Mouse (Mus musculus) neutrophil, adult 59 days (primary cell): ENCODE results near the gene Olfr1133. TPM values are rescaled to one million over a fixed set of nuclear protein-coding genes. Genes with fewer than 3 reads are reported as not detected.

ENCODE experiments used
- total RNA-seq, 2 experiments: library from RNA; stranded (reverse); gene quantifications; 1 replicate in 1 of 2; 2 replicates in 1 of 2; pipeline ENCODE4 v1.2.4; 2023

Olfr1133 gene
- not detected for total RNA-seq

DNA sequence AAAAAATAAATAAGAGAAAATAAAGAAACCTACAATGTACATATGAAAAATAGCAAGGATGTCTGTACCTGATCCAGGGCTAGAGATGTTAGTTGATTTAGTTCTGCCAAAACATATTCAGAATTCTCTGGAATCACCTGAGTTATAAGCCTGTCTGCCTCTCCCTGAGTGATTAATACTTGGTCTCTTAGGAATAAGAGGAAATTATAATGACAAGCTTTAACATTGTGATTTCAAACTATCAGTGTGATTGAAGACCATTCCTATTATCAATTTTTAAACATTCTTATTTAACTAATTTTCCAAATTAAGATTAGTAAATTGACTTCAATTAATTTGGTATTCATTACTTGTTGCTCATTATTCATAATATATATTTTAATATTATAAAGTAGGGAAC, at the start of gene Olfr1133:
Olfr1133 (minus strand) TSS at position 101 of the 400 bp plus-strand sequence.

GRCm38 (mm10) chr2:87693847-87694246, 46.7 kb upstream of the Olfr1133 start, which contains the start of gene Olfr1136:
Gene Olfr1136 (minus strand): TSS chr2:87693947.

DNA sequence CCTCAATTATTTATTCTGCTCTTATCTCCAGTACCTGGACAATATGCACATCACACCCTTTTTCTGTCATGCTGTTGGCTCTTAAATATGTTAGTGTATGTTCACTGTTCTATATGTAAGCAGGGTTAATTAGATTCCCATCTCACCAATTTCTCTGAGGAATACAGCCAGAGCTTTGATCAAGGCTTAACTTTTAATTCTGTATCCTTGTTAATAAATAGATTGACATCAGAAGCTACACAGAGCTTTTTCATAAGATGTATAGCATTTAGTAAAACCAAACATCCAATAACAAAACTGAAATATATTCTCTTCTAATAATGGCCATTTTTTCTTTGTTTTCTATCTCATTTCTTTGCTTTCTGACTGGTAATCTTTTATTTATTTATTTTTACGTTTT, 26.4 kb upstream of the Olfr1133 start, which contains the start of gene Olfr1135:
Olfr1135 (minus strand) TSS at position 101 of the 400 bp plus-strand sequence.

GRCm38 (mm10) chr2:87658360-87658759, 11.2 kb upstream of the Olfr1133 start, which contains the start of gene Olfr1134:
Gene Olfr1134 (minus strand): TSS chr2:87658460.

DNA sequence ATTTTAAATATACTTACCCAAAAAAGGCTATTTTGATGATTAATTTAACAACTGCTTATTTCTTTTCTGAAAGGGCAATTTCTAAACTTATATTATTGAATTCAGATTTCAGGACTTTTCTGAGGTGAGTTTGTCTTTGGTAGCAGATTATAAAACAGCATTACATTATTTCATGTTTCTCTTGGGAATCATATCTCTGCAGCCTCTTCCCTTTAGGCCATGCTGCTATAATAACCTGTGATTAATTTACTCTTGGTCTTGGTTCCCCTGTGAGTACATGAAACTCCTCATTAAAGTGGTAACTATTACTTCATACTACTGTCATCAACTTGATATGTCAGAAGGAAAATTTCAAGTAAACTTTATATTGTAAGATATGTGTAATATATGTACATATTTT, 9.7 kb downstream of the Olfr1133 start, which contains the start of gene Olfr1132:
Olfr1132 (minus strand) TSS at position 101 of the 400 bp plus-strand sequence.

DNA sequence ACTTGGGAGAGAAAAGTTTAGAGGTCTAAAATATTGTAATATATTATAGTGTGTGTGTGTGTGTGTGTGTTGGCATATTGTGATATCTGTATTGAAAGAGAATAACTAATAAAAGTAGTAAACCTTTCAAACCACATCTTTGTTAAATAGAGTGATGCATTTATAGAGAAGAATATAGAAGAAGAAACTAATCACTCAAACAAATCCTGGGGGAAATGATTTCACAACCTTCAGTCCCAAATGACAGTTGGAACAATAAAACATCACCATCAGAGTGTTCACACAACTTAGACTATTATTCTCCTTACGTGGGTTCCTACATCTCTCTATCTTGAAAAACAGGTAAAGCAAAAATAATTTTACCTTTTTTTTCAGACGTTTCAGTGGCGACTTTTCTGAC, 20.4 kb downstream of the Olfr1133 start, which contains the start of gene Olfr1131:
Olfr1131 (plus strand) TSS at position 301 of the 400 bp plus-strand sequence.

GRCm38 (mm10) chr2:87605912-87606311, 41.3 kb downstream of the Olfr1133 start, which contains the start of gene Olfr1130:
Gene Olfr1130 (plus strand): TSS chr2:87606212.

Other genes with a start within 250 kb of the Olfr1133 start
- not detected for gene Olfr1123, start 230.7 kb downstream of the Olfr1133 start, total RNA-seq
- gene Olfr1124, start 217.1 kb downstream of the Olfr1133 start, total RNA-seq, result not detected
- not detected for gene Olfr1126, start 193.4 kb downstream of the Olfr1133 start, total RNA-seq
- not detected for gene Pramel7, start 150.3 kb downstream of the Olfr1133 start, total RNA-seq
- not detected for gene Pramel6, start 140.8 kb downstream of the Olfr1133 start, total RNA-seq
- gene Olfr153, start 115.6 kb downstream of the Olfr1133 start, total RNA-seq, result not detected
- gene Olfr1128, start 101.8 kb downstream of the Olfr1133 start, total RNA-seq, result not detected
- gene Olfr1129, start 73.5 kb downstream of the Olfr1133 start, total RNA-seq, result not detected
- not detected for gene Olfr1130, start 41.2 kb downstream of the Olfr1133 start, total RNA-seq
- gene Olfr1131, start 20.3 kb downstream of the Olfr1133 start, total RNA-seq, result not detected
- gene Olfr1132, start 9.8 kb downstream of the Olfr1133 start, total RNA-seq, result not detected
- not detected for gene Olfr1134, start 11.1 kb upstream of the Olfr1133 start, total RNA-seq
- not detected for gene Olfr1135, start 26.3 kb upstream of the Olfr1133 start, total RNA-seq
- gene Olfr1136, start 46.6 kb upstream of the Olfr1133 start, total RNA-seq, result not detected
- not detected for gene Olfr1137, start 65.8 kb upstream of the Olfr1133 start, total RNA-seq
- gene Olfr1138, start 92.6 kb upstream of the Olfr1133 start, total RNA-seq, result not detected
- not detected for gene Olfr1140, start 96.4 kb upstream of the Olfr1133 start, total RNA-seq
- not detected for gene Olfr1141, start 106.6 kb upstream of the Olfr1133 start, total RNA-seq
- not detected for gene Olfr152, start 132.1 kb upstream of the Olfr1133 start, total RNA-seq
- not detected for gene Olfr1143, start 153.2 kb upstream of the Olfr1133 start, total RNA-seq
- gene Olfr1145, start 162.4 kb upstream of the Olfr1133 start, total RNA-seq, result not detected
- gene Olfr1148, start 183.2 kb upstream of the Olfr1133 start, total RNA-seq, result not detected
- not detected for gene Olfr1150-ps1, start 196.6 kb upstream of the Olfr1133 start, total RNA-seq
- gene Olfr1151, start 208.5 kb upstream of the Olfr1133 start, total RNA-seq, result not detected
- gene Olfr1152, start 219.1 kb upstream of the Olfr1133 start, total RNA-seq, result not detected
- gene Olfr1153, start 247.6 kb upstream of the Olfr1133 start, total RNA-seq, result not detected